Mouse (Mus musculus): ENCODE data around the gene Ppt1. TPM values are rescaled to one million over a fixed set of nuclear protein-coding genes. Genes with fewer than 3 reads are reported as not detected.

The Ppt1 gene
- total RNA-seq, 1 experiment from 2014 or later, result 52.5 TPM

GRCm38 (mm10) chr4:122868041-122868440, 32.0 kb downstream of the Ppt1 start:
- no peak for ATAC-seq (replicated peaks; ENCODE audit: low read depth, poor library complexity, severe bottlenecking)

DNA sequence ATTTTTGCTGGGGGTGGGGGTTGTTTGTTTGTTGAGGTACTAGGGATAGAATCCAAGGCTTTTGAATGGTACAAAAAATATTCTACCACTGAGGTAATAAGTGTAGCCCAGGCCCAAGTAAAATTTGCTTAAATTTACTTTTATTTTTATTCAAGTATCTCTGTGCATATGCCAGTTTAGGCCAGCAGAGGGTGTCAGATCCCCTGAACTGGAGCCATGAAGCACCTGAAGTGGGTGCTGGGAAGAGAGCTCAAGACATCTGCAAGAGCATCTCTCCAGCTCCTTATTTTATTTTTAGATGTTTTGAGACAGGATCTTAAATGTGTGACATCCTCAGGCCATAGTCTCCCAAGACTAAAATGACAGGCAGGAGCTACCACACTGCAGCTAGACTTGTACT, 34.0 kb downstream of the Ppt1 start:
- ATAC-seq (replicated peaks; ENCODE audit: low read depth, poor library complexity, severe bottlenecking), result peak; percentile 50; the same call in 1 of the 2 replicates

- no peak for ATAC-seq (replicated peaks; ENCODE audit: low read depth, poor library complexity, severe bottlenecking)
These were observed 34.7 kb downstream of the Ppt1 start for GRCm38 (mm10) chr4:122870741-122871140.

DNA sequence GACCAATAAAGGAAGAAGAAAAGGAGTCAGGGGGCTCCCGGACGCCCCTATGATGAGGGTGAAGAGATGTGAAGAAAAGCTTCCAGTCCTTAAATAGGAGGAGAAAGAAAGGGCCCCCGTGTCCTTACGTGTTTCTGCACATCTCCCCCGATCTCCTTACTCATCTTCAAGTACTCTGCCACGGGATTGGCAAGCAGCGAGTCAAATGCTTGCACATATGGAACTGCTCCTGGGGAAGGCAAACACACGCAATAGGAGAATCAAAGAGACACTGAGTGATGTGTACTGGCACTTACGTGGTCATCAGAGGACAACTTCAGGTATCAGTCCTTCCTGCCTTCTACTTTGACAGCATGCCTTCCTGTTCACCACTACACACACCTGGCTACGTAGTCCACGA, 35.2 kb downstream of the Ppt1 start:
- ATAC-seq (replicated peaks; ENCODE audit: low read depth, poor library complexity, severe bottlenecking), result no peak

GRCm38 (mm10) chr4:122871989-122872388, 35.9 kb downstream of the Ppt1 start:
- ATAC-seq (replicated peaks; ENCODE audit: low read depth, poor library complexity, severe bottlenecking), result peak; percentile 87

- 0 out of 2 replicates have a peak, but pooled peaks have one; percentile 15 for ATAC-seq (replicated peaks; ENCODE audit: low read depth, poor library complexity, severe bottlenecking)
These were observed 37.0 kb downstream of the Ppt1 start for GRCm38 (mm10) chr4:122873003-122873402.

DNA sequence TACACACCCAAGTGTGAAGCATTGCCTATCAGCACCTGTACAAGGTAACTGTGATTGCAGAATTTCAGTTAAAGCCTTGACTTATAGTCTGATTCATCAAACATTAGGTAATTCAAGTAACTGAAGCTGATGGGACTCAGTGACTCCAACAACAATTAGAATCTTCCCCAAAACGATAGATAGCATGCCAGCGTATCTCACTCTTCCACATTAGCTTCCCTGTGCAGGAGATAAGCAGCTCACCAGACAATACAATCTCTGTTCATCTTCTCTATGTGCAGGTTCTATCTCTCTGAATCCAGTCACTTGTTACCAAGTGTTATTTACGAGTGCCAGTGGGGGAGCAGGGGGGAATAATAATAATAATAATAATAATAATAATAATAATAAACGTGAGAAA, 37.5 kb downstream of the Ppt1 start:
- ATAC-seq (replicated peaks; ENCODE audit: low read depth, poor library complexity, severe bottlenecking), result no peak

DNA sequence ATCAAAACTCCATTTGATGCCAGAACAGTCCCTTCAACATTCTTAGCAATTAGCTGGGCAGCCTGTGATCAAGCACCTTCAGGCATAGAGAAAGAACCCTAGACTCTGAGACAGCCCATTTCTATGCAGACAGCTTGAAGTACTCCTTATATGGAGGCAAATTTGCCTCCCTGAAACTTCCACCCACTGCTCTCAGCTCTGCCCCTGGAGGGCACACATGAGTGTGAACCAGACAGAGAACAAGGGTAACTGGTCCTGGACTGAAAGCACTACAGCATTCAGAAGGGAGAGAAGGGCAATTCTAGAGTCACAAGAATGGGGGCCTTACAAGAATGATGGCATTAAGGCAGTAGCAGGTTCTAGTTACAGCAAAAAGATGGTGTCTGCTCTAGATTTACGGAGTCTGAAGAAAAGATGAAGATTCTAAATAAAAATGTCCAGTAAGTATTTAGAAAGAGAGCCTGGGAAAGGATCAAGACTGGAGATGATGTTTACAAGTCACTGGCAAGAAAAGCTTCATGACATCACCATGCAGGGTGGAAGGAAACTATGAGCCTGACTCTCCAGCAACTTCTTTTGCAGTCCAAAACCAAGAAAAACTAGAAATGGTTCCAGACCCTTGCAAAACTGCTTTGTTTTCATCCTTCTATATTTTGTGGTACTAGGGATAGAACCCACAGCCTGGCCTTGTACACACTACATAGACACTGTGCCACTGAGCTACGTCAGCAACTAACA, 42.5 kb downstream of the Ppt1 start:
- 0 out of 2 replicates have a peak, but pooled peaks have one; percentile 39 for ATAC-seq (replicated peaks; ENCODE audit: low read depth, poor library complexity, severe bottlenecking)

GRCm38 (mm10) chr4:122882544-122882943, 46.5 kb downstream of the Ppt1 start:
- no peak for ATAC-seq (replicated peaks; ENCODE audit: low read depth, poor library complexity, severe bottlenecking)

- ATAC-seq (replicated peaks; ENCODE audit: low read depth, poor library complexity, severe bottlenecking), result no peak
These were observed 47.3 kb downstream of the Ppt1 start for GRCm38 (mm10) chr4:122883294-122883693.

GRCm38 (mm10) chr4:122884051-122884450, 48.0 kb downstream of the Ppt1 start:
- no peak for ATAC-seq (replicated peaks; ENCODE audit: low read depth, poor library complexity, severe bottlenecking)

DNA sequence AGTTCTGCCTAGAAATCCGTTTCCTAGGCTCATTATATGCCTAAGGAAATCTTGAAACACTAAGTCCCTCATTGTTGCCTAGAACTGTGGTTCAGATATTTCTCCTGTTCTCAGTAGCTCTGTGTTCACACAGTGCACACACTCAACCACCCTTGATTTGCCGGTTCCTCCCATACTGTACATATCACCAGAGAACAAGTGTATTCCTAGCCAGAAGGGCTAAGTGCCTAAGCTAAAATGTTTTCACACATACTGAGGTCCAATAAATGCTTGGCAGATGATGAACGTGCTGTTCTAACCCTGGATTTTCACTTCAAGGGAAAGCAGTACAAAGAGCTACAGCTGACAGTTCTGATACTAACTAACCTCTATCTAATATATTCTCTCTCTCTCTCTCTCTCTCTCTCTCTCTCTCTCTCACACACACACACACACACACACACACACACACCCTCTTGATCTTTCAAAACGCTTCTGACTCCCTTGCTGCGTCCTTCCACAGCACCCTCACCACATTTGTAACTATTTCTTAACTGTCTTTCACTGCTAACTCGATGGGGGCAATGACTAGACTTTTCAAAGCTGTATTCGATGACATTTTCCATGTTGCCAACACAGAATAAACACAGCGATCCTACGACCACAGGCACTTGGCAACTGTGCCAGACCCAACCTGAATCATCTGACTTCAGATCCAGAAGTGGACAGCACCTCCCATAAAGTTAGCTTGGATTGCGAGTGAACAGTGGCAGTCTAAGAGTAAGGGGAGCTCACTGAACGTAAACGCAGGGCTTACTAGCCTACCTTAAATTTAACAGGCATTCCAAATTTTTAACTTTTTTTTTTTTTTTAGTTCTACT, 48.7 kb downstream of the Ppt1 start:
- ATAC-seq (replicated peaks; ENCODE audit: low read depth, poor library complexity, severe bottlenecking), result 0 out of 2 replicates have a peak, but pooled peaks have one; percentile 1

DNA sequence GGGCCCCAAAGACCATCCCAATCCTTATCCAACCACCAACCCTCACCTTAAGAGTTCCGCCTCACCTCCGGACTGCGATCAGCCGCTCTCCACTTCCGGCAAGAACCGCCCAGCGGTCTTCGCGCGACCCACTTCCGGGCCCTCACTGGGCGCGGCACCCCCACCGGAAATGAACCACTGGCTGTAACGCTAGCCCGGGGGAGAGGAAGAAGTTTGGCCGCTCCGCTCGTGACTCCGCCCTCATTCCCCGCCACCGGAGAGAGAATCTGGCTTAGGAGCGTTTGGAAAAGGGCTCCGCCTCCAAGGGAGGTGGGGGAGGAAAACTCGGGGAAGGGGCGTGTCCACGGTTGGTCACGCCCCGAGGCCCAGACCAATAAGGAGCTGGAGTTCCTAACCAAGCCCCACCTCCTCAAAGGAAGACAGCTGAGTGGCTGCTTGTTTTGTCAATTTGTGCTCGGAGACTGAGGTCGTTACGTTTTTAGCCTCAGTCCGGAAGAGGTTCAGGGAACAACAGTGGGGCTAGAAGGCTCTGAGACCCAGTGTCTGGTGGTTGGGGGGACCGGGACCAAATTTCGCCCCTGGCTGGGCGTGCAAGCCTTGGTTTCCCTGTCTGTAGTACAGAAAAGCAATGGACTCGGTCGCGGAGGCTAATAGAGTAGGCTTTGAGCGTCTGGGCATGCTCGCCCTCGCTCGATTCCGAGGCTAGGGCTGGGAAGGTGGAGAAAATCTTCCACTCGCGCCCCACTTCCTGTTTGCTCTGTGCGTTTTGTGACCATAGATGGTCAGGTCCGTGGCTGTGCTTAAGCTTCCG, 49.9 kb downstream of the Ppt1 start, which contains the start of gene Cap1:
Gene Cap1, minus strand, starts transcription at position 289 of the 811 bp plus-strand sequence.
- peak; percentile 75 for ATAC-seq (replicated peaks; ENCODE audit: low read depth, poor library complexity, severe bottlenecking)

GRCm38 (mm10) chr4:122886579-122887254, 50.7 kb downstream of the Ppt1 start:
- peak; percentile 7 for ATAC-seq (replicated peaks; ENCODE audit: low read depth, poor library complexity, severe bottlenecking)

GRCm38 (mm10) chr4:122887336-122887735, 51.3 kb downstream of the Ppt1 start:
- ATAC-seq (replicated peaks; ENCODE audit: low read depth, poor library complexity, severe bottlenecking), result no peak

DNA sequence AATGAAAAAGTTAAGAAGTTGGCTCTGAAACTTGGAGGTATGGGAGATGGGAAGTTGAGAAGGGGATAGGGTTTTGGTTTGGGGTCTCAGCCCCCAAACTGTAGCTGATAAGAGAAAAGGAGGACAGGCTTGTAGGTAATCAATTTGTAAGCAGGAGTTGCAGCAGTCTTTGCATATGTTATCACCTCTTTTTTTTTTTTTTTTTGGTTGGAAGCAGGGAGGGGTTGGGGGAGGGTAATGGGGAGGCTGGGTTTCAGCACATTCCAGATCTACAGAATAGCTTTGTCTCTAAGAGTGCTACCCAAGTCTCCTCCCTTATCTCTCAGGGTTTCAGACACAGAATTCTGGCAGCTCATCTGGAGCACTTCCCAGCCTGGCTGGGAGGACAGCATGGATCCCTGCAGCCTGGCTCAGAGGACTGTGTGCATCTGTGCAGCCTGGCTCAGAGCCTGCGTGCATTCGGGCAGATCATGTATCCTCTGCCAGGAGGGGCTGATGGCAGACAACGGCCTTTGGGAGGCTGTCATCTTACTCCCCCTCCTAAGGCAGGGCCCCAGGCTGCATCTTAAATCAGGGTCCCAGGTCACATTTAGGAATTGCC, 54.9 kb downstream of the Ppt1 start:
- no peak for ATAC-seq (replicated peaks; ENCODE audit: low read depth, poor library complexity, severe bottlenecking)

DNA sequence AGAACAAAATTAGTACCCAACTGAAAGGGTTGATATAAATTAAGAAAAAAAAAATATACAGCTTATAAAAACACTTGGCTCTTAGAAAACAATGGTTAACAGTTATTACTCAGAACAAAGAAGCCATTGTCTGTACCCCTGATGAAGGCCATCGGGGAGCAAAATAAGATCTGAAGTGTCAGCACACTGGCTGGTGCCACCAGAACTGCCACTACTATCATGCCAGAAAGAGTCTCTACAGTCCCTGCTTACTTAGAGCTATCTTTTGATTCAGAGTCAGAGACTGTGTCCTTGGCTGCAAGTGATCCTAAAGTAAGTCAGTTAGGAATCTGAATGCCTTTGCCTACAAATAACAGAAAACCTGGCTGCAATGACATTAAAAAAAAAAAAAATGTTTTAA, 55.6 kb downstream of the Ppt1 start:
- ATAC-seq (replicated peaks; ENCODE audit: low read depth, poor library complexity, severe bottlenecking), result no peak

GRCm38 (mm10) chr4:122892157-122892556, 56.1 kb downstream of the Ppt1 start:
- ATAC-seq (replicated peaks; ENCODE audit: low read depth, poor library complexity, severe bottlenecking), result peak; percentile 89

DNA sequence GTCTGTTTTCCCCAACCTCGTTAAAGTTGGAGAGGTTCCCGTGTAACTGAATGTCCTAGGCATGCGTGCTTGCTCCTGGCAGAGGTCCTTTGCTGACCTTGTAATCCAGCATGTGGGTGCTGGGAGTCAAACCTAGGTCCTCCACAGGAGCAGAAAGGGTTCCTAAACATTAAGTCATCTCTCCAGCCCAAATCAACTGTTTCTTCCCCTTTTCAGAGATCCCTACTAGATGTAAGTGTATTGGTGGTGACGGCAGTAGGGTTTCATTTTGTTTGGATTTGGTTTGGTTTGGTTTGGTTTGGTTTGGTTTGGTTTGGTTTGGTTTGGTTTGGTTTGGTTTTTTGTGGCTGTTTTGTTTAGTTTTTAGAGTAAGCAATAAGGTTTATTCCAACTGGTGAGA, 61.7 kb downstream of the Ppt1 start:
- ATAC-seq (replicated peaks; ENCODE audit: low read depth, poor library complexity, severe bottlenecking), result no peak

Data from common myeloid progenitor, adult 5-6 weeks (primary cell).